Mouse (Mus musculus) forelimb bud, embryonic 11.5 days (tissue): ENCODE results near the gene Zfyve28.

Experiments used
- DNase-seq: peaks from one replicate; pipeline ENCODE4 v3.0.0-alpha.2; 2012; ENCODE audit warnings: low read depth, low spot score

Gene Zfyve28

DNA sequence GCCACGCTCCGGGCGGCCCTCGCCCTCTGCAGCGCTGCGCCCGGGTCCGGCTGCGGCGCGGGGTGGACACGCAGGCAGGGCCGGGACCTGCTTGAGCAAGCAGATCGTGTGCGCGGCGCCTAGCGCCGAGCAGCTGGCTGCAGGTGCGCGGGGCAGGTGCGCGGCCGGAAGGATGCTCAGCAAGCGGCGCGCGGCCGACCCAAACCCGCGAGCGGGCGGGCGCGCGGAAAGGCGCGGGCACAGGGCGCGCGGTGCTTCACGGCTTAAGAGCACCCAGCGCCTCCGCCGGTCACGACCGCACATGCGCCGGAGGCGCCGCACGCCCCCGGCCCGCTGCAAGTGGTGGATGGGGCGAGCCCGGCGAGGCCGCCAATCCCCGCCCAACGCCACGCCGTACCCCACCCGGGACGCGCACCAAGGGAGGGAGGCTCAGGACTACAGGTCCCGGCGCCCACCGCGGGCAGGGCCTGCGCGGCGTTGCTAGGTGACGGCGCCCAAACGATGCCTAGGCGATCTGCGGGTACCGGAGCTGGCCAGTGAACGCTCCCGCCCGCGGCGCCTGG, at the start of gene Zfyve28, which contains the start of gene Cfap99:
Zfyve28 (minus strand) TSS at position 296 of the 563 bp plus-strand sequence.
Cfap99 (plus strand) TSS at position 447 of the 563 bp plus-strand sequence.
- peak; percentile 89 for DNase-seq

DNA sequence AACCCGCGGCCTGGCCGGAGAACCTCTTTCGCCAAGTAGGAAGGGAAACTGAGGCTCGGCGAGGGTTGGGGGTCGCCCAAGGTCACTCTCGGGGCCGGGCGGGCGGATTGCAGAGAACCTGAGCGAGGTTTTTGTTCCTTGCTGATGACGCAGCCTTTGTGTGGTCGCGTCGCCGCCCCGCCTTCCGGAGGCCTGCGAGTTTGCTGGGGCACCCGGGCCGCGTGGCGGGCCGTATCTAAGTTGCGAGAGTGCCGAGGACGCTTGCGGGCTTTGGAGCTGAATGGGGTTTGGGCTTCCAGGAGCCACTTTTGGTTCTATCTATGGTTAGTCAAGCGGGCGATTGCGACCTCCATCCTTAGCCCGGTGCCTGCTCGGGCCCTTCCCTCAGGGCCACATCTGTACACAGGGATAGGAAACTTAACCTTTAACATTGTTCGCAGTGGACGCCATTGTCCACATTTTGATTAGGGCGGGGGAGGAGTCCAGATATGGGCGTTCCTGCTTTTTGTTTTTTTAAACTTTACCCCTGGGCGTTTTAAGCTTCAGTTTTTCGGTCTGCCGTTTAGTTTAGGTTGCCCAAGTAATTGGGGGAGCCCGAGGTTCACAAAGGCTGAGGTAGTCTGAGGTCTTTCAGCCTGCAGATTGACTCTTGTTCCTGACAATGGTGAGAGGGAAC, 48.7 kb upstream of the Zfyve28 start:
- DNase-seq = peak; percentile 68

DNA sequence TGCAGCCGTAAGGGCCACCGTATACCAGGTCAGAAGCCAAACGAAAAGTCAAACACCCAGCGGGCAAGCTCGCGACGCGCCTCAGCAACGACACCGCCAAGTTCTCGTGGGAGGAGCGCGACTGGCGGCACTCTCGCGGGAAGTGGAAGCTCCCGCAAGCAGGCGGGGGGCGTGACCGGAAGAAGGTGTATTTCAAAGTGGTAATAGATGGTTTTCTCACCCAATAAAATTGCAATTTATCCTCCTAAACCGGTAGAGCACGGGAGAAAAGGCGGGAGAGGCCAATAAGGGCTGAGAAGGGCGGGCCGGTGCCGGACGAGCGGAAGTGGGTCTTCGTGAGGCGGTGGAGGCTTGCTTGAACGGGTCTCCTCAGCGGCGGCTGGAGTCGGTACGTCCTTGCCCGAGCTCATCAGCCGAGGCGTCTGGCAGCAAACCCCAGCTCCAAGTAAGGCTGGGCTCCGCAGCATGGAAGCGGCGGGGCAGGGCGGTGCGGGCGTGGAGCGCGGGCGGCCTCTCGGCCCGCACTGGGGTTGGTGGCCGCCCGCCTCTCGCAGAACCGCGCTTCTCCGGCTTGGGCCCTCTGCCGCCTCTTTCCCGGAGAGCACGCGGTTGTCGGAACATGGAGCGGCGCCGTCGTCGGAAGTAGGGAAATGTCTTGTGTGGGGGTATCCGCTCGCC, 48.0 kb upstream of the Zfyve28 start, which contains the start of gene Rnf4:
Rnf4 (plus strand) TSS at position 193 of the 678 bp plus-strand sequence.
- peak; percentile 98 for DNase-seq

DNA sequence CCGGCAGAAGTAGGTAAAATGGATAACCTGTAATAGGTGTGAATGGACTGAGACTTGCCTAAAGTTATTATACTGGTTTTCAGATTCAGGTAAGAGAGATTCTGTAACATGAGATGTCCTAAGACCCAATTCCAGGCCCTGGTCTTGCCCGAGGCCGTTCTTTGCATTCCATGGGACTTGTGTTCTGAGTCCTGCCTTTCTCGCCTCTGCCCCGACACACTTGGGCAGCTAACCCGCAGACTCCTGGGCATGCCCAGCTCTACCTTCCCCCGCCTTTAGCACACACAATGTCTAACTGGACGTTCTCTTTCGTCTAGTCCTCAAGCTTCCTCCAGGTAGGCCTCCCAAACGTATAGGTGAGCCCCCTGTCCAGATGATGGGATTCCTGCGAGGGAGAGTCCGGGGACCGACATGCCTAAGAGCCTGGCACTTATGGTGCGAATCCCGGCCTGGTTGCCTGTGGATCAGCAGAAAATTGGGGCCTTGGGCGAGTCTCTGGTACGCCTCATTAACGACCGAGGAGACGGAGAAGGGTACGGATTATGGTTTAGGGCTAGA, 47.4 kb upstream of the Zfyve28 start:
- DNase-seq = peak; percentile 46

DNA sequence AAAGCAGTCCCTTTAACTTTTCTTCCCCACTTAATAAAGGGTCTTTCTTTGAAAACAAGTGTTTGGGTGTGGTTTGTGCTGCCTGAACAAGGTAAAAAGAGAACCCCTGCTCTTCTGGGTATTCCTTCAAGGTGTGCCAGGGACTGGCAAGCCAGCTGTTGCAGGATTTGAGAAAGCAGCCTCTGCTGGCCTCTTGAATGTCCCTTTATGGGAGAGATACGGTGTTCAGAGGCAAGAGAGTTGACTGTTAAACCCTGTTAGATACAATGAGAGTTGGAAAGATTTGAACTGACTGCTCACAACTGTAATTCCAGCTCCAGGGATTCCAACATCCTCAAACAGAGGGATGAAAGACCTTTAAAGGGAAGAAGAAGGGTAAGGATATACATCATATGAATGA, 45.8 kb upstream of the Zfyve28 start:
- DNase-seq = no peak

DNA sequence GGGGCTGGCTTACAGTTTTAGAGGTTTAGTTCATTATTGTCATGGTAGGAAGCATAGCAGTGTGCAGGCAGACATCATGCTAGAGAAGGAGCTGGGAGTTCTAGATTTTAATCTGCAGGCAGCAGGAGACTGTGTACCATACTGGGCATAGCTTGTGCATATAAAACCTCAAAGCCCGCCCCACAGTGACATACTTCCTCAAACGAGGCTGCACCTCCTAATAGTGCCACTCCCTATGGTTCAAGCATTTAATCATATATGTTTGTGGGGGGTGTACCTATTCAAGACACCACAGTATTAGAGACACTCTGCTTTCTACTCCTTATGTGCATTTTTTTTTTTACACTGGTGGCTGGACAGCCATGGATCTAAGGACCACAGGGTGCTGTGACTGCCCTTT, 41.9 kb upstream of the Zfyve28 start:
- DNase-seq = no peak

DNA sequence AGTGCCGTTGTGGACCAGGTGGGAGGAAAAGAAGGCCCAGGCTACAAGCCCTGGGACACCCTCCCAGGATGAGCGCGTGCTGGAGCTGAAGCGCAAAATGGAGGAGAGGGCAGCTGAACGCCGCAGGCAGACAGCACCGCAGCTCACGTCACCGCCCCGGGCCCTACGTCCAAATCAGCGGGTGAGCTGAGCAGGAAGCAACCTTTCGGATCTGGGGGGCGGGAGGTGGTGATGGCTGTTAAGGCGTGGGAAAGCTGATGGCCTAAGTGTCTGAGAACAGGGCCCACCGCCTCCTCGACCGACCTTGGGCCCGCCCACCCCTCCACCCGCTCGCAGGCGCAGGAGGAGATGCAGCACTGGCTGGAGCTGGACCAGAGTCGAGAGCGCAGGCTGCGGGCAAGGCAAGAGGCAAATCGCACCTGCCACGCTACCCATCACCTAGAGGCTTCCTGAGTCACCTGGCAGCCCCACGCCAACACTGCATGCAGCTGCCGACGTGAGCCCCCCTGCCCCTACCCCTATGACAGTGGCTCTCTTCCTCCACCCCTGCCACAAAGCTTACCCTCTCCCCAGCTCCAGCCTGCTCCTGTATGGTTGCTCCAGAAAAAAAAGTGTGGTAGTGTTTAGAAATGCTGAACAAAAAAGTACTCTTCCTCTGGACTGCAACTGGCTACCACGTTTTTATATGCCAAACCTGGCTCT, 38.8 kb upstream of the Zfyve28 start:
- DNase-seq = peak; percentile 28

DNA sequence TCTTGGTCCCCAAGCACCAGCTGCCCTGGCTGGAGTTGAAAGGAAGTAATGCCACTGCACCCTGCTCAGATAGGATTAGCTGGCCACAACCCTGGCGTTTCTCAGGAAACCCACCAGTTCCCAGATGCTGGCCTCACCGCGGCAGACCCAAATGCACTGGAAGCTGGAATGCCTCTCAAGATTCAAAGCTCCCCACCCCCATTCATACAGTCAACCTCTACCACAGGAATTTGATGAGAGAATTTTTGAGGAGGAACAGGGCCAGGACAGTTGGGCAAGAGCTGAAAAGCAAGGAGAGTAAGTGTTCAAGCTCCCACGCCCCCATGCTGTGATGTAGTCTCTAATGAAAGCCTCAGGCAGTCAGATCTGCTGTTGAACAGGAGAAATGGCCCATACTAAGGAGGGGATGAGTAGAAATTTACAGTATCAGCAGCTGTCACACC, 38.0 kb upstream of the Zfyve28 start:
- DNase-seq = peak; percentile 31

DNA sequence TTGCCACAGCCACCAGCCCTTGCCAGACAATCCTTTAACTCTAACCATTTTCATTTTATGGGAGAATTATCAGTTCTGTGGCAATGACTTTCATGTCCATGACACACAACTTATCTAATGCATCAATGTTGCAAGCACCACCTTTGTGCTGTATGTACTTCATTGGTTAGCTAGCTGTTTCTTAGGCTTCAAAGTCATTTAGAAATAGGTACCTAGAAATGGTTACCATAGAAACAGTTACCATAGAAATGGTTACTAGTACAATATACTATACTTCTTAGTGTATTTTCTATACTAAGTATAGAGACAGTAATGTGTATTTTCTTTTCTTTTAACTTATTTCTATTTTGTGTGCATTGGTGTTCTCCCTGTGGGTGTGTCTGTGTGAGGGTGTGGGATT, 37.0 kb upstream of the Zfyve28 start:
- DNase-seq = no peak

DNA sequence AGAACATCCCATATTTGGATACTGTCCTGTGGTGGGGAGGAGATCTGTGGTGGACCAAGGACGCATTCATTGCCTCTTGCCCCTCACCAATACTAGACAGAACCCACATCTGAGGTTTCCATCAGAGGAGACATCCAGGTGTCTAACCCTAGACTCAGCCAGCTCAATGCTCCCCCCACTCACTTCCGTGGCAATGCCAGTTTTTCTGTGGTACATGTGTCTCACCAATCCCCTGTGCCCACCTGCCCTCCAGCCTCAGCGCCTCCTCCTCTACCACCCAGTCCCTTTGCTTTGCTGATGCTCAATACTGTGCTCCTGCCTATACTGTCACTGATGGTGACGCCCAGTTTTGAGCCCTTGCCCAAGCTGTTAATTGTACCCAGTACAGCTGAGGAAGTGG, 33.0 kb upstream of the Zfyve28 start:
- DNase-seq = no peak

DNA sequence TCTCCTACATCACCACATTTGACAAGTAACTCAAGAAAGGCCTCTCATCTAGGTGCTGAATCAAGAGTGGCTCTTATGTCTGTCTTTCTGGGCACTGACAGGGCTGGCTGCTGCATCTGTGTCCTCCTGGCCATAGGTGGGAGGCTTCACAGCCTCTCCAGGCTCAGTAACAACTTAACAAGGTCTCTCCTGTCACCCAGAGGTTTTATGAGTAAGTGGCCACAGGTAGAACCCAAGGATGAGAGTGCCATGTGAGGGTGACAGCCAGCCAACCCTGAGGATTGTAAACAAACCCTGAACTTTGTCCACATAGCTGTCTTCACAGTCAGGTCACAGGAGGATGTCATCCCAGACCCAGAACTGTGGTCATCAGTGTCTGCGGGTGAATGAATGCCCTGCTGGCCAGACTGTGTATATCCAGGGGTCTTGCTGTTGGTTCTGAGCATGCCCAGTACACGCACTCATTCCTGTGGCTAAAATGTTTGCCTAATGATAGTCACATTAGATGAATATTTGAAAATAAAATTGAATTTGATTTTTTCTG, 31.3 kb upstream of the Zfyve28 start:
- no peak for DNase-seq

DNA sequence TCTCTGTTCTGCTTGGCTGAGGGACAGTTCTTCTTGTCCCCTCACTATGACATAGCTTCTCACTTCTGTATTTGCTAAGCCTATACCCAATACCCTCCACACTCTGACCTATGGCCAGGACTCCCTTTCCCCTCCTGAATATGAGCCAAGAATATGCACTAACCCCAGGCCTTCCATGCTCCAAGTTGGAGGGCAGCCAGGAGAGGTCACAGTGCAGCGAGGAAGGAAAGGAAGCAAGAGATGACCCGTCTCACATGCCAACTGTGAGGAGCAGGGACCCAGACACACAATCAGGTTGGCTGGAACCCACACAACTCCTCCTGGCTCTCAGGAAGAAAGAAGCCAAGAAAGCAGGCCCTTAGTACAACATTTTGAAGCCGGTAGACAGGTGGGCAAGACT, 20.8 kb upstream of the Zfyve28 start:
- no peak for DNase-seq

DNA sequence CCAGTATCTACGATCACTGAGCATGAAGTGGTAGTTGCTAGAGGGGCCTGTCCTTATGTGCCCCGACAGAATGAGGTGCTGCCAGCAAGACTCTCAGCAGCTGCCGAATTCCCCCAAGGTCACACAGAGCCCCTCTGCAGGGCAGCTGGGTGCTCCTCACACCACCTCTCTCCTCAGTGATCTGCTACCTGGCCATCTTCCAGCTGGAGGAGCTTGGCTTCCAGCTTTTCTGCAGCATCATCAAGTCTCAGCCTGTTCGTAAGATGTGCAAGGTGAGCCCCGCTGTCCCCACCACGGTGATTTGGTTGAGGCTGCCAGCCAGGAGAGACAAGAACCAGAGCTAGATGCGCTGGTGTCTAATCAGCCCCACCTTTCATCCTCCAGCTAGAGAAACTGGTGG, 14.1 kb upstream of the Zfyve28 start:
- no peak for DNase-seq

DNA sequence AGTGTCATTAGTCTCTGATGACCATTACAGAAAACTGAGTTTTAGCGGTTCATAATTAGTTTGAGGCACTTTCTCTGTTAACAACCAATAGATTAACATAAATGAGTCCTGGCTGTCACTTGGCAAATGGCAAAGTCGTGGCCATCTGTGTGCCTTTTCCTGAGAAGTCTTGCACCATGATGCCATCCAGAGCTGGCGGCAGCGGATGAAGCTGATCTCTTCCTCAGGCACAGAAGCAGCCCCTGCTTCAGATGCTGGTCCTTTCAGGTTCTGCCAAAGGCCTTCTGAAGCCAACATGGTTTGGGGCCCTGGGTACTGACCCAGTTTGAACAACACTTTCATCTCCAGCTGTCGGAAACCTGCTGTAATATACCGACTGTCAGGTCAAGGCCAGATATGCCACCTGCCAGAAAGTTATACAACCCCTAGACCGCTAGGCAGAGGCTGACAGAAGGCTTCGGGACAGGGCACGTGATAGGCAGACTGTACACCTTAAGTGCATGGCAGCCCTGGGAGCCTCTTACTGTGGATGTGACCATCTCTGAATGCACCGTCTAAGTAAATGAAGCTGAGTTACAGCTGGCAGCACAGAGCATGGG, 10.8 kb upstream of the Zfyve28 start:
- DNase-seq = no peak

DNA sequence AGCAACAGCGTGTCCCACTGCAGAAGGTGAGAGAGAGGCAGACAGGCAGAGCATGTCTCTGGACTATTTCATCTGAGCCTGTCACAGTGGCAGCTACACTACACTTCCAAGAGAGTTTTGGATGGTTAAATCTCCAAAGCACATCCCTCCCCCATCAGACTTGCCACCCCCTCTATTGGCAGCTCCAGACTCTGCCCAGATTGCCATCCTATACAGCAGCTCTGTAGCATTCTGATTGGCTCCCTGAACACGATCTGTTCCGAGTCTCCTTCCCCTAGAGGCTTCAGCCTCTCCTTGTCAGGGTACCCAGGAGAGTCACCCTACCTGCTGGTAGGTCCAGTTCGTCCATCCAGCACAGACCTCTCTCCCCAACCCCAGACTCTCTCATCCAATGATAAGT, 9.8 kb upstream of the Zfyve28 start:
- no peak for DNase-seq

DNA sequence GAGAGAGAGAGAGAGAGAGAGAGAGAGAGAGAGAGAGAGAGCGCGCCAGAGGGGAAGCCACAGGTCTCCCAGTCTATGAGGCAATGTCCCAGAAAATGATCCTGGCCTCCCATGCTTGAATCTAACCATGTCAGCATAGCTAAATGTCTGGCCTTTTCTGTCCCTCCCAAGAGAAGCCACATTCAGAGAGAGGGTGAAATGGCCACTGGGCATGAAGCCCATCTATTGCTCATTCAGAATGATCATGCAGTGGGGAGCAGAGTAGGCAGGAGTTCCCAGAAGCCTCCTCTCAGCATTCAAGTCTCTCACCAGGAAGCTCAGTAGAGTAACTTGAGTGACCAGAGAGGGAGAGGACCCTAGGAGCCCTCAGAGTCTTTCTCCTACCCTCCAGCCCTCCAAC, 6.9 kb upstream of the Zfyve28 start:
- no peak for DNase-seq

DNA sequence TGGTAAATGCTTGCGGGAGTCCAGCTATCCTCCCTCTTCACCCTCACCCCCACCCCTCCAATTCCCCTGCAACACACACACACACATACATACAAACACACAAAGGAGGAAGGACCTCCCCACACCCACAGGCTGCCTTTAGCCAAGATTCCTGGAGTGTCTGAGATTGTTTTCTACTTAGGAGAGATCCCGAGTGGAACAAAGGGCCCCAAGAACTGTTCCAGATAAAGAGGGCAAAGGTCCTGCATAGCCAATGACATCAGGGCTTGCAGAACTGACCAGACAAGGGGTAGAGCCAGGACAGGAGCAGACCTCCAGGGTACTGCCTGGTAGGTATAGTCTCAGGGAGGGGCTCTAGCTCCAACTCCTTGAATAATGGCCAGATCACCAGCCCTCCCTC, 6.4 kb upstream of the Zfyve28 start:
- DNase-seq = no peak

DNA sequence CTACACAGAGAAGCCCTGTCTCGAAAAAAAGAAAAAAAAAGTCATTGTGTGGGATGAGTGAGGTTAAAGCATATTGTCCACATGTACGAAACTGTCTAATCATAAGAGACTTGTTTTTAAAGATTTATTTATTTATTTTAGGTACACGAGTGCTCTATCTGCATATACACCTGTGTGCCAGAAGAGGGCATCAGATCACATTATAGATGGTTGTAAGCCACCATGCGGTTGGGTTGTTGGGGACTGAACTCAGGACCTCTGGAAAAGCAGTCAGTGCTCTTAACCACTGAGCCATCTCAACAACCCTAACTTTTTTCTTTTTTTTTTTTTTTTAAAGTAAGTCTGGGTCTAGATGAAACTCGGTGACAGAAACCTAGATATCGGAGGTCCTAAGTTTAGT, 5.1 kb upstream of the Zfyve28 start:
- no peak for DNase-seq

DNA sequence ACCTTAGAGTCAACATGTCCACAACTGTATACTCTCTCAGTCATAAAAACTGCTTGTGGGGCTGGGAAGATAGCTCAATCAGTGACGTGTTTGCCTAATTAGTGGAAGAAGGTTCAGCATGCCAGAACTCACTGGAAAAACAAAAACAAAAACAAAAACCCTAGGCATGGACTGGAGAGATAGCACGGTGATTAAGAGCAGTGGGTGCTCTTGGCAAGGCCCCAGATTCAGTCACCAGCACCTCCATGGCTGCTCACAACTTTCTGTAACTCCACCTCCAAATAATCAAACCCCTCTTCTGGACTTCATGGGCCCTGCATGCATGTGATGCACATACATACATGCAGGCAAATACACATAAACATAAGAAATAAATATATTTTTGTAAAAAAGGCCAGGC, 1.0 kb upstream of the Zfyve28 start:
- no peak for DNase-seq

DNA sequence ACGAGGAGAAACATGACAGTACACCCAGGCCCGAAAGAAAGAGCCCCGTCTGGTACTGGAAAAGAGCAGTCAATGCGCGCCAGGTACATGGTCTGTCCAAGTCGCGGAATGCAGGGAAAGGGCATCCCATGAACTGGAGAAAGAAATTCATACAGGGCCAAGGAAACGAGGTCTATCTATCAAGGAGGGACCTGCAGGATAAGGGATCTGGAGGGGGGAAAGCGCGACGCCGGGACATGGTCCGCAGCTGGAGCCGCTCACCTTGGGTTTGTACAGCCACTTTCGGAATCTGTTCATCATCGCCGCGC, 457 bp downstream of the Zfyve28 start:
- no peak for DNase-seq

DNA sequence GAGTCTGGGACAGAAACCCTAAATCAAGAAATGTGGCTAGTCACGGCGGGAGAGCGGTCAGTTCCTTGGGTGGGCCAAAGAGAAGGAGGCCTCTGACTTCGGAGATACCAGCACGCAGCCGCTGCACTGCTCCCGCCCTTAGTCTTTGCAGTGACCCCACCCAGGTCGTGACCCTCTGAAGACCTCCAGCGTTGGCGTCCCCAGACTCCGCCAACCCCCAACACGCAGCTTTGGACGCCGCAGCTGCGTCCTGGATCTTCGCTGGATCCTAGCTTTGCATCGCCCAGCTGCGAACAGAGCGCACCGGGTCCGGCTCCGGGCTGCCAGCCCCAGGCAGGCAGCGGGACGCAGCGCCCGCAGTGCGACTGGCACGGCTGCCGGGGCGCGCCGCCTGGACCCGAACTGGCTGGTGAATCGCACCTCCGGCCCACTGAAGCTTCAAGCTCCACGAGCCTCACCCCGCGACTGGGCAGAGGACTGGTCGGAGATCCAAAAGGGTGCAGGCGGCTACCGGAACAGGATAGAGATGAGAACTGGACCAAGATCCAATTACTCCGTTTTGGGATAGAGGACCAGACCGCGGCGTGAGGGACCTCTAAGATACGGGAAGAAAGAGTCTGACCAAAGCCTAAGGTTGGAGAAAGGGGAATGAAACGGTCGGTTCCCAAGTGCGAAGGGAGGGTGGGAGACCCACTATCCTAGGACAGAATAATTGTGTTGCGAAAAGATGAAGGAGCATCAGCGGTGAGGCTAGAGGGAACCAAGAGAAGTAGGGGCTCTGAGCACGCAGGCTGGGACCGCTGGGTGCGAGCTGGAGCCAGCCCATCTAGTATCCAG, 1.0 kb downstream of the Zfyve28 start:
- DNase-seq = no peak
